Mouse (Mus musculus) kidney, adult 2 months (tissue): ENCODE data around the gene Bmp2k. TPM values are rescaled to one million over a fixed set of nuclear protein-coding genes. Genes with fewer than 3 reads are reported as not detected.

Source experiments
- DNase-seq: peaks from one replicate; pipeline ENCODE4 v3.0.0; 2021
- H3K27ac ChIP-seq: fragments of 200-500 bp; 2 replicates; pipeline ENCODE4 v1.5.1; 2012; ENCODE audit warnings: low read depth, low read length, control low read depth, inconsistent platforms; ENCODE audit not compliant: insufficient read depth
- H3K27me3 ChIP-seq: fragments of 200-500 bp; replicated peaks from 2 replicates; pipeline ENCODE4 v1.6.1; 2012; ENCODE audit warnings: mild to moderate bottlenecking, moderate library complexity, low read length, inconsistent platforms; ENCODE audit not compliant: control insufficient read depth, insufficient read depth
- H3K36me3 ChIP-seq: fragments of 200-500 bp; 2 replicates; pipeline ENCODE4 v1.6.1; 2012; ENCODE audit warnings: mild to moderate bottlenecking, moderate library complexity, low read length, inconsistent platforms; ENCODE audit not compliant: control insufficient read depth, insufficient read depth
- H3K4me1 ChIP-seq: fragments of 200-500 bp; 2 replicates; pipeline ENCODE4 v1.6.1; 2011; ENCODE audit warnings: low read length; ENCODE audit not compliant: control insufficient read depth, insufficient read depth
- H3K4me3 ChIP-seq: fragments of 200-500 bp; 2 replicates; pipeline ENCODE4 v1.5.1; 2011; ENCODE audit warnings: mild to moderate bottlenecking, low read depth, low read length, control low read depth; ENCODE audit not compliant: insufficient read depth
- CTCF ChIP-seq: fragments of 200-500 bp; conservative IDR thresholded peaks from 2 replicates; pipeline ENCODE4 v1.5.1; 2011; ENCODE audit warnings: low read depth, mild to moderate bottlenecking, control low read depth, low read length, moderate library complexity, mixed read lengths; ENCODE audit not compliant: insufficient read depth, insufficient read length
- POLR2A ChIP-seq: fragments of 200-500 bp; IDR thresholded peaks from one replicate; pipeline ENCODE4 v1.6.1; 2011; ENCODE audit warnings: low read depth, low read length, control low read depth
- WGBS: fragments of 180-500 bp; shearing (Covaris S2); methylation state at CpG from one replicate; pipeline ENCODE4 v1.1.7; 2018; 5-methylcytosine and 5-hydroxymethylcytosine counted together
- polyA plus RNA-seq: library from polyadenylated mRNA; depleted of rRNA; stranded (reverse); fragments of >200 nt; gene quantifications from 2 replicates; pipeline ENCODE4 v1.2.3, GENCODE M21; 2012

The Bmp2k gene
- polyA plus RNA-seq, 1 experiment: 12.5 TPM

DNA sequence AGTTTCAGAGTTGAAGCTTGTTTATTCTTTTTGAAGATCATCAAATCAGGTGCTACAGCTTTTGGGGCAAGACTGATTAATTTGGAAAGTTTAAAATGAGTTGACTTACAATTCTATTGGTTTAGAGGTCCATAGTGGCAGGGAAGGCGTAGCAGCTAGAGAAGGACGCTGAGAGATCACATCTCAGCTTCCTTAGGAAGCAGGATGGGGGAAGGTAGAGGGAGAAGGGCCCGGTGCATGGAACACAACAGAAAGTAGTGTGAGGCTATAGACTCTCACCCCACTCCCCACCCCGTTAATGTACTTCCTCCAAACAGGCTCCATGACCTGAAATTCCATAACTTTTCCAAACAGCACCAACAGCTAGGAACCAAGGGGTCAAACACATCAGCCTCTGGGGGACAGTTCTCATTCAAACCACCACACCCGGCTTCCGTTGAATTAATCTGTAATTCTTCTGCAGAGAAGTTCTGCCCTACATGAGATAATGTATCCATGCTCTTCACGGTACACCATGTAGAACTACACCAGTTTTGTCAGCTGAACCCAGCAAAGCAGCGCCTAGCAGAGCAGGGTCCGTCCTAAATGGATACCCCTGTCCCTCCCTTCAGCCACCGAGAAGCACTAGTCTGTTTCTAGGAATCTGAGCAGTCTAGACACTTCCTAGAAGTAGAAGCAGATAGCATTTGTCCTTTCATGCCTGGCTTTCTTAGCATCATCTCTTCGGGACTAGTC lies 12.3 kb downstream of the Bmp2k start:
- H3K4me3 ChIP-seq: no peak overlapping the region
- DNase-seq: no peak
- H3K27me3 ChIP-seq: no peaks in the 10 kb centered on the region
- TF ChIP-seq POLR2A (no peak), CTCF (no peak)
- WGBS: 73% methylated on average over 11 of the region's 11 CpGs
- H3K36me3 ChIP-seq: no peaks in the 10 kb centered on the region
- H3K27ac ChIP-seq: no peak overlapping the region
- peaks cover 3% of the 10 kb centered on the region; the same call in 1 of the 2 replicates for H3K4me1 ChIP-seq

DNA sequence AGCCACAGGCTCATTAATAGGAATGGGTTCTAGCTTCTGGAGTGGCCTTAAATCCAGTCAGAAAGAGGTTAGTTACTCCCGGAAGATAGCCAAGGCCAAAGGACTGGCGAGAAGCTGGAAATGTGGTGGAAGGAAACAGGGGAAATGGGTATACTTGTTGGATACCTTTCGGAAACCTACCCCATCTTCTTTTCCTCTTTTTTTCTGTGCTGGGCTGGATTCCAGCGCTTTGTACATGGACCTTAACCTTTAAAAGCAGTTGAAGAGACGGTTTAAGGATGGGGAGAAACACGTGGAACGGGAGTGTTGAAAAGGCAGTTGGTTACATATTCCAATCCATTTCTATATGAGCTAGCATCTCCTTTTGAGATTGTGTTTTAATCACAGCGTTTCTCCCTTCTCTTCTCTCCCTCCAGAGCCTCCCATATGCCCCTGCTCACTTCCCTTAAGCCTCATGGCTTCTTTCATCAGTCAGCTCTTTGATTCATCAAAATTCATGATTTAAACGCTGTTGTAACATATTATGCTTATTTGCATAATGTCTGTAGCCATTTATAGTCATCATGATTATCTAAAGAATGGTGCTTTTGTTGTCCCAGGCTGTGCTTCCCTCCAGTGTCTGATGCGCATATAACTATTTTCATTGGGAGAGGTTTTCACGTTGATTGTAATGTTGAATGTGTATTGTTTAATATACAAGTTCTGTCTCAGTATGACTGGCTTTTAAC lies 18.5 kb downstream of the Bmp2k start:
- H3K27ac ChIP-seq: no peak overlapping the region
- DNase-seq: peak; percentile 71
- no peak overlapping the region for H3K4me3 ChIP-seq
- H3K27me3 ChIP-seq: no peaks in the 10 kb centered on the region
- peaks cover 11% of the 10 kb centered on the region; the same call in 1 of the 2 replicates for H3K4me1 ChIP-seq
- no peaks in the 10 kb centered on the region for H3K36me3 ChIP-seq
- WGBS: 64% methylated on average over 11 of the region's 11 CpGs
- TF ChIP-seq CTCF (no peak), POLR2A (no peak)

DNA sequence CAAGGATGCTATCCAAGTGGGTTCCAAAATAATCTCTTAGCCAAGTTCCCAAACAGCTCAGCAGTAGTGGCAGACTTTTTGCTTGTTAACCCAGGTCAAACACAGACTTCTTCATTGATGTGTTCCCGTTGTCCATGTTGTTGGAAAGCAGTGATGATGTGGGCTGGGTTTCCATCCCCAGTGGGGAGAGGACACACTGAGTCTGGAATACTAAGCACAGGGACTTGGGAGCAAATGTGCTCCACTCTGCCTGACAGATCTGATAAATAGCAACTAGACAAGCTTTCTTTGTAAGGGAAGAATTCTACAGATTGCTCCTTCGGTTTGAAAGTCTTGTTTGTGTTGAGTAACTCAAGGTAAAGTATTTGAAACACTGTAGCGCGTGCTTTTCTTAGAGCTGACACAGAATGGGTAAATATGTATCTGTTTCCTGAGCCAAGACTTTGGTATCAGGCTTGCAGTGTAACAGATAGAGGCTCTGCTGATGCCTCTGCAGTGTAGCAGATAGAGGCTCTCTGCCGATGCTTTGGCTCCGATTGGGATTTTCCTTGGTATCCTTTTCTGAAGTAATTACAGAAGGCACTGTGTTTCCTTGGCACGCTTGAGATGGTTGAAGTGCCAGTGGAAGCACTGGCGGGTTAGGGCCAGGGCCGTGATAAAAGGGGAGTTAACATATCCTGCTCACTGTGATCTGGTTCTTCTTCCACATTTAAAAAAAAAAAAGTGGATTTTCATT lies 19.5 kb downstream of the Bmp2k start:
- 75% methylated on average over 9 of the region's 9 CpGs for WGBS
- peaks cover 11% of the 10 kb centered on the region; the same call in 1 of the 2 replicates for H3K4me1 ChIP-seq
- H3K27me3 ChIP-seq: no peaks in the 10 kb centered on the region
- no peak overlapping the region for H3K4me3 ChIP-seq
- H3K27ac ChIP-seq: no peak overlapping the region
- DNase-seq: no peak
- H3K36me3 ChIP-seq: no peaks in the 10 kb centered on the region
- no peak for TF ChIP-seq POLR2A
- no peak for TF ChIP-seq CTCF

- 67% methylated on average over 15 of the region's 15 CpGs for WGBS
- Histone ChIP-seq H3K27ac (no peak overlapping the region), H3K27me3 (no peaks in the 10 kb centered on the region), H3K4me3 (no peak overlapping the region), H3K36me3 (no peaks in the 10 kb centered on the region), H3K4me1 (no peaks in the 10 kb centered on the region)
- no peak for TF ChIP-seq CTCF
- no peak for TF ChIP-seq POLR2A
- DNase-seq: peak; percentile 28
Measured at GRCm38 (mm10) chr5:97022305-97023278, 25.1 kb downstream of the Bmp2k start.

DNA sequence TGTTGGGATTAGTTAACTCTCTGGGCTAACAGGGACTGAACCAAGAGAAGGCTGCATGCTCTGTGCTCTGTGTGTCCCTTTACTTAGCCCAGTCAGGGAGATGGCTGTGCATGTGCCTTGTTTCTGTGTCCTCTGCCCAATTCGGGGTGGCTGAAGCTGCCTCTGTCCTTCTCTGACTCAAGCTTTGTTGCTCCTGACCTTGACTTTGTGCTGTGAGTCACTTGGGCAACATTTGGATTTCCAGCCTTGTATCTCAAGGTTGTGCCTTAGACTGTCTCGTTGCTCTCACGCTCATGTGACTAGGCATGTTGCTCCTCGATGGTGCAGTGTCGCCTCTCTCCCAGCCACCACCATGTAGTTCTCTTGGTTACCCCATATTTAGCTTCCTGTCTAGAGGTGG lies 27.3 kb downstream of the Bmp2k start:
- no peak for TF ChIP-seq CTCF
- TF ChIP-seq POLR2A: no peak
- H3K4me3 ChIP-seq: no peak overlapping the region
- H3K27ac ChIP-seq: no peak overlapping the region
- no peaks in the 10 kb centered on the region for H3K4me1 ChIP-seq
- H3K27me3 ChIP-seq: no peaks in the 10 kb centered on the region
- no peaks in the 10 kb centered on the region; the same call in 1 of the 2 replicates for H3K36me3 ChIP-seq
- WGBS: 93% methylated on average over 5 of the region's 5 CpGs
- DNase-seq: no peak

GRCm38 (mm10) chr5:97025650-97026049 lies 28.2 kb downstream of the Bmp2k start:
- TF ChIP-seq CTCF (no peak), POLR2A (no peak)
- WGBS: 90% methylated on average over 6 of the region's 6 CpGs
- H3K27me3 ChIP-seq: no peaks in the 10 kb centered on the region
- no peak overlapping the region for H3K27ac ChIP-seq
- H3K36me3 ChIP-seq: no peaks in the 10 kb centered on the region; the same call in 1 of the 2 replicates
- DNase-seq: no peak
- no peaks in the 10 kb centered on the region for H3K4me1 ChIP-seq
- no peak overlapping the region for H3K4me3 ChIP-seq
